Mouse (Mus musculus) megakaryocyte, embryonic 14.5 days (primary cell): ENCODE data around the gene Adamtsl3.

Source experiments
- FLI1 ChIP-seq: IDR thresholded peaks from 2 replicates; pipeline ENCODE4 v1.6.1; 2012; ENCODE audit warnings: low read length, inconsistent platforms, mixed read lengths
- GATA1 ChIP-seq: IDR thresholded peaks from 3 replicates; pipeline ENCODE4 v1.6.1; 2012; ENCODE audit warnings: mixed read lengths, low read length, inconsistent platforms, borderline replicate concordance

- TF ChIP-seq GATA1 (no peak), FLI1 (no peak)
These were observed 246.3 kb downstream of the Adamtsl3 start for GRCm38 (mm10) chr7:82581802-82582201.
